Mouse (Mus musculus): ENCODE measurements around the gene Trp53rkb.
"Not testable (repeated sequence)": the region's sequence is repeated elsewhere in the genome, so short reads cannot be mapped to it uniquely, and the experiment has no call there.

GRCm38 (mm10) chr2:166793542-166794214 is 1.3 kb downstream of the Trp53rkb start:
- TF ChIP-seq POLR2A (IDR thresholded peaks at IDR 0.05; ENCODE audit: insufficient read depth, low read depth, low read length) = peak; percentile 77
- TF ChIP-seq CTCF (IDR thresholded peaks at IDR 0.05) = not testable (repeated sequence)

All from heart, adult 2 months (tissue).